Mouse (Mus musculus): ENCODE measurements at regions not wholly inside any gene's neighbourhood (a gene's known extent, or its start where the extent isn't known, plus 50 kb on each side); places are given as distances from the start of the nearest gene placed in this dataset.
A peak's percentile ranks its signal among the peaks of the same experiment; 100 is the strongest.

DNA sequence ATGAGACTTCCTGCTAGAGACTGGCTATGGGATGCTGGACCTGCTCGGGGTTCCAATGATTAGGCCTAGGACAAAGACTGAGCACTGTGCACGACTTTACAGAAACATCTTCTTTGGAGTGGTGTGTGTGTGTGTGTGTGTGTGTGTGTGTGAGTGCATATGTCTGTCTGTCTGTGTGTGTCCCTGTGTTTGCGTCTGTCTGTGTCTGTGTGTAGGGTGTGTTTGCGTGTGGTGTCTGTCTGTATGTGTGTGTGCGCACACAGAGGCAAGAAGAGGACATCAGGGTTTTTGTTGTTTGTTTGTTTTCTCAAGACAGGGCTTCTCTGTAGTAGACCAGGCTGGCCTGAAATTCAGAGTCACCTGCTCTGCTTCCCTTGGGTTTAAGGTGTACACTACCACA, 51.9 kb upstream of the Slco4a1 start:
- Histone ChIP-seq H3K9ac (no peak overlapping the region), H3K27ac (no peak overlapping the region), H3K4me1 (no peaks in the 10 kb centered on the region), H3K9me3 (no peaks in the 10 kb centered on the region), H3K4me2 (replicated peaks) (no peak overlapping the region), H3K4me3 (no peak overlapping the region), H3K36me3 (no peaks in the 10 kb centered on the region), H3K27me3 (no peaks in the 10 kb centered on the region)
- ATAC-seq (ENCODE audit: low FRiP score, low read depth) = no peak
- 81% methylated on average over 5 of the region's 5 CpGs for WGBS

DNA sequence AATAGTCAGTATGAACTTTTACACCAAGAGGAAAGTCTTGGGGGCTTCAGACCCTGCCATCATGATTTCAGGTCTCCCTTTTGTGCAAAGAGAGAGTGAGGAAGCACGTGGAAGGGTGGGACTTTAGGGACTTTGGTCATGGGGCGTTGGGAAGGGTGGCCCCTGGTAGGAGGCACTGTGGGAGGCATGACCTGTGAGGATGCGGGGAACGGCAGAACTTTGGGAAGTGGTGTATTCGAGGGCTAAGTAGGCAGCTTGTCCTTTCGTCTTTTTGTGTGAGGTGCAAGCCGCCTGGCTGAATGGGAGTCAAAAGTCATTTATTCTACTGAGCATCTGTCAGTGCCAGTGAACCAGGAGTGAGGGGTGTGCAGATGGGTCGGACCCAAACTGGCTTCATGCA, 52.4 kb upstream of the Slco4a1 start:
- WGBS = 66% methylated on average over 8 of the region's 8 CpGs
- no peak overlapping the region for H3K27ac ChIP-seq
- H3K9me3 ChIP-seq = no peaks in the 10 kb centered on the region
- H3K27me3 ChIP-seq = no peaks in the 10 kb centered on the region
- no peak overlapping the region for H3K4me3 ChIP-seq
- no peak overlapping the region for H3K4me2 ChIP-seq (replicated peaks)
- H3K4me1 ChIP-seq = no peaks in the 10 kb centered on the region
- ATAC-seq (ENCODE audit: low FRiP score, low read depth) = no peak
- no peaks in the 10 kb centered on the region for H3K36me3 ChIP-seq
- H3K9ac ChIP-seq = no peak overlapping the region

DNA sequence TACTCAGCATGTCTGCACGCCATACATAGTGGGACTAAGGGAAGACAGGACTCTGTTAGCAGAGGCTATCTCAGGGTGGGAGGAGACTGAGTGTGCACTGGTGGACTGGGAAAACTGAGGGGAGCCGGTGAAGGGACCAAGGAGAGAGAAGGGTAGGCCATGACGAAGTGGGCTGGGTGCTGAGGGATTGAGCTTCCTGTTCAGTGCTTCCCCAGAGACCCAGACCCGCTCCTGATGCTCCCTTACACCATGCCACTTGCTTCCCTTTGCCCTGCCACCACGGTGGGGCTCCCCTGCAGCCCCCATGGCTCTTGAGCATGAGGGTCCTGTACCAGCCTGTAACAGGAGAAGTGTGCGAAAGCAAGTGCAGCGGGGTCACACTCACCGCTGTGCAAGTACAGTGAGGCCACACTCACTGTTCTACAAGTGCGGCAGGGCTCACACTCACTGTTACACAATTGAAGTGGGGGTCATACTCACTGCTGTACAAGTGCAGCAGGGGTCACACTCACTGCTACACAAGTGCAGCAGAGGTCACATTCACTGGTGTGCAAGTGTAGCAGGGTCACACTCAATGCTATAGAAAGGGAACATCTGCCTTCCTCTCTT, 53.1 kb upstream of the Slco4a1 start:
- Histone ChIP-seq H3K27ac (no peak overlapping the region), H3K36me3 (no peaks in the 10 kb centered on the region), H3K4me3 (no peak overlapping the region), H3K27me3 (no peaks in the 10 kb centered on the region), H3K4me1 (no peaks in the 10 kb centered on the region), H3K9me3 (no peaks in the 10 kb centered on the region), H3K9ac (no peak overlapping the region), H3K4me2 (replicated peaks) (no peak overlapping the region)
- 79% methylated on average over 9 of the region's 9 CpGs for WGBS
- ATAC-seq (ENCODE audit: low FRiP score, low read depth) = no peak

DNA sequence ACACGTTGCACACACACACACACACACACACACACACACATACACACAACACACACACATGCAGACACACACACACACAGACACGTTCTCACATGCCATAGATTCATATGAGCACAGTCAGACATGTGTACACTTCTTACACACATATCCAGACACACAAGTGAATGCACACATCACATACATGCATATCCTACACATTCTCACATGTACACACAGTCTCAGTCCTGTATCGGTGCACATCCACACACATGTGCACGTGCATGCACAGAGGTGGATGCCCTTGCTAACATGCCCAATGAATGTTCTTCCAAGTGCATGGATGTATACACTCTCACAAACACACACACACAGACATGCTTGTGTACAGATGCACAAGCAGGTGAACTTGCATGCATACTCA, 53.6 kb upstream of the Slco4a1 start:
- Histone ChIP-seq H3K4me2 (replicated peaks) (no peak overlapping the region), H3K36me3 (no peaks in the 10 kb centered on the region), H3K27me3 (no peaks in the 10 kb centered on the region), H3K27ac (no peak overlapping the region), H3K4me3 (no peak overlapping the region), H3K9me3 (no peaks in the 10 kb centered on the region), H3K9ac (no peak overlapping the region), H3K4me1 (no peaks in the 10 kb centered on the region)
- WGBS = 80% methylated on average over 4 of the region's 4 CpGs
- ATAC-seq (ENCODE audit: low FRiP score, low read depth) = no peak

DNA sequence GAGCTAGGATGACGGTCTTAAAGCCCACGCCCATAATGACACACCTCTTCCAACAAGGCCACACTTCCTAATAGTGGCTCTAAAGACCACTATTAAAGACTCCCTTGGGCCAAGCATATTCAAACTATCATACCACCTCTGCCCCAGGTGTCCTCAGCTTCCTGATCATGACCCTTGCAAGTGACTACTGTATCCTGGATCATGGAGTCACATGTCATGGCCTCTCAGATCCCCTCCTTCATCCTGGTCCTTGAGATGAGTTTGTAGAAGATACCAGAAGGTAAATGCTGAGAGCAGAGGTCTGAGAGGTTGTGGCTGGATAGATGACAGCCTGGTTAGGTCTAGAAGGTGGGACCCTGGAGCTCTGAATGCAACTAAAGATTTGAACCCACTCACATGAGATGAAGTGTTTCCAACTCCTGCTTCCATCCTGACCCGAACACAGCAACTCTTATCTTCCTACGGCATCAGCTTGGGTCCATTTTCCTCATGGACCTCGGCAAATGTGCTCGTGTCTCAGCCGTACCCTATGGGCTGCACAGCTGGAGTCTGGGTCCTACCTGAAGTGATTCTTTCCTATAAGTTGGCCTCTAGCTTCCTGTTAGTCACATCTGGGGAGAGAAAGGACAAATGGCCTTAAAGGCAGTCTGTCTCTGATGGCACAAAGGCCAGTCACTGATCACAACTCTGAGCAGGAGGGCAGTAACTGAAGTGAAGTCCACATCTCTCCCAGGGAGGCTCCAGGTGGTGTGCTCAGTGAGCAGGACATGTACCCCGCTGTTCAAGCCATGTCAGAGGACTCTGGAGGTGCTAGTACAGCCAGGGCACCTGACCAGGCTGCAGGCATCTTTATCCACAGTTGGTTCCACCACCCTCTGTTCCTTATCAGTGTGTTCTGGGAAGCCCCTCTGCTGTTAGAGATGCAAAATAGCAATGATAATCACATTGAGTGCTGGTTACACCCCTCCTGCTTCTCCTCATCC, 54.3 kb upstream of the Slco4a1 start:
- no peak overlapping the region for H3K9ac ChIP-seq
- no peaks in the 10 kb centered on the region for H3K4me1 ChIP-seq
- no peaks in the 10 kb centered on the region for H3K36me3 ChIP-seq
- no peak for ATAC-seq (ENCODE audit: low FRiP score, low read depth)
- H3K4me3 ChIP-seq = no peak overlapping the region
- H3K27ac ChIP-seq = no peak overlapping the region
- H3K9me3 ChIP-seq = no peaks in the 10 kb centered on the region
- no peaks in the 10 kb centered on the region for H3K27me3 ChIP-seq
- H3K4me2 ChIP-seq (replicated peaks) = no peak overlapping the region
- WGBS = 76% methylated on average over 8 of the region's 8 CpGs

DNA sequence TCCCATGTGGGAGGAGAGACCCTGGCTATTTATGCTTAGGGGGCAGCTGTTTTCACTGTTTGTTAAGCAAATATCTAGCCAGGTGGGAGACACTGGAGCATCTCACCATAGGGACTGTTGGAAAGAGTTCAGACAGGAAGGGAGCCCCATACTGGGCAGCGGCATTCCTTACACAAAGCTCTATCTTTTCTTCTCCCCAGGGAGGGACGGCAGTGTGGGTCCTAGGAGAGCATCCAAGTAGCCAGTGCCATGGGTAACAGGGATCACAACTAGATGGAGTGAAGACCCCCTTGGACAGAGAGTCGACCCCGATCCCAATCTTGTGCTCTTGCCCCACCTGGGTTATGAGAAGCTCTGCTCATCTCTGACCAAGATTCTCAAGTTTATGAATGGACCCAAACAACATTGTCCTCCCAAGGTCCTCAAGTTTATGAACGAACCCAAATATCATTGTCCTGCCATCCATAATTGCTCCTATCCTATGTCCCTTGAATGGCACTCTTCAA, 55.5 kb upstream of the Slco4a1 start:
- Histone ChIP-seq H3K4me3 (no peak overlapping the region), H3K4me2 (replicated peaks) (no peak overlapping the region), H3K4me1 (no peaks in the 10 kb centered on the region), H3K9me3 (no peaks in the 10 kb centered on the region), H3K27ac (no peak overlapping the region), H3K27me3 (0 out of 2 replicates have a peak, but pooled peaks cover 2% of the 10 kb centered on the region), H3K9ac (no peak overlapping the region), H3K36me3 (no peaks in the 10 kb centered on the region)
- no peak for ATAC-seq (ENCODE audit: low FRiP score, low read depth)
- 90% methylated on average over 5 of the region's 5 CpGs for WGBS

DNA sequence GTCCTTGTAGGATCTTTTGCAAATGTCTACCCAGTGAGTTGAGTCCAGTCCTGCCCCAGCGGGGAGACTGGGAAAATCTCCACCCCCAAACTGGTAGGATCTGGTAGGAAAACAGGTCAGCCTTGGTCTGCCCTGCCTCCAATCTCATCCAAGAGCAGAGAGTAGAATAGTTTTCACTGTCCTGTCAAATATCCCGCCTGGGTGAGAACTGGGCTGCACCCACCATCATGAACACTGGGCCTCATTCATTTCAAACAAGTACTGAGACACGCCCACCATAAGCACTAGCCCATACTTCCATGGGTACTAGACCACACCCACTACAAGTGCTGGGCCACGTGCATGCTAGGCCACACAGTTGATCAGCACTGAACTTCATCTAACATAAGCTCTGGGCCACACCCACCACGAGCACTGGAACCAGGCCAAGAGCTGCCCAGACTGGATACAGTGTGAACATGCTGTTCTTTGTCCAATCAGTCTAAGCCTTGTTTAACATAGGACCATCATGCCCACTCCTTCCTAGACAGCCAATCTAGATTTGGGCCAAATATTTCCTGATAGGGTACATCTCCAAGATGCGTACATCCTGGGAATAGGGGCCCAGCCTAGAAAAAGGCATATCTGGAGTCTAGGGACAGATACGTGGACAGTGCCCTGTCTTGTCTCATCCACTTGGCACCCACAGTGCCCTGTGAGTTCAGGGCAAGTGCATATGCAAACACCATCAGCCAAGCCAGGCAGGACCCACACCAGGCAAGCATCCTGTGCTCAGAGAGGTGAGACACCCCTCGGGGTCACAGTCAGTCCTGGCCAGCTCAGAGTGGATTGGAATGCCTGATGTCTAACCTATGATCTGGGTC, 56.2 kb upstream of the Slco4a1 start:
- Histone ChIP-seq H3K9ac (no peak overlapping the region), H3K36me3 (no peaks in the 10 kb centered on the region), H3K27ac (no peak overlapping the region), H3K4me2 (replicated peaks) (no peak overlapping the region), H3K9me3 (no peaks in the 10 kb centered on the region), H3K4me1 (no peaks in the 10 kb centered on the region), H3K27me3 (0 out of 2 replicates have a peak, but pooled peaks cover 4% of the 10 kb centered on the region), H3K4me3 (no peak overlapping the region)
- WGBS = 68% methylated on average over 8 of the region's 8 CpGs
- ATAC-seq (ENCODE audit: low FRiP score, low read depth) = 0 out of 2 replicates have a peak, but pooled peaks have one; percentile 30

DNA sequence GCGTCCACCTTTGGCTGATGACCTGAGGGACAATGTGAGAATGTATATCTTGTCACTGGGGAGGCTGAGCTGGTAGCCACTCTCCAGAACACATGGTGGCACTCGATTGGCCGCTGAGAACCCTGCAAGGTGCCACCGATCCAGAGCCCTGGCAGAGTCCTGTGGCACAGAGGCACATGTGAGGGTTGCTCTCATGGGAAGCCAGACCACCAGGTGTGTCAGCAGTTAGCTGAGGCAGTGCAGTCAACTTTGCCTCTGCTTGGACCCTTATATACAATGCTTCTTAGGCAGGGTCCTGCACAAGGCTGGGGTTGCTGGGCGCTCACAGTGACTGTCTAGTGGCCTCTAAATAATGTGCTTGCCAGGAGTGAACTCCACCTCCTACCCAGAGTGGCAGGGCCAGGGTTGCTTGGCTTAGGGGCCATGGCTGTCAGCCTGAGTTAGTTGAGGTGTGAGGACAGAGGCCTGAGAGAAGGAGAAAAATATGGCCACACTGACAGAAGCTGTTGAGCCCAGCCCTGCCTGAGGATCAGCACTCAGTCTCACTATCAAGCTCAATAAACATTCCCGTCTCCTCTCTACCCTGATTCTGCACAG, 57.1 kb upstream of the Slco4a1 start:
- ATAC-seq (ENCODE audit: low FRiP score, low read depth) = no peak

DNA sequence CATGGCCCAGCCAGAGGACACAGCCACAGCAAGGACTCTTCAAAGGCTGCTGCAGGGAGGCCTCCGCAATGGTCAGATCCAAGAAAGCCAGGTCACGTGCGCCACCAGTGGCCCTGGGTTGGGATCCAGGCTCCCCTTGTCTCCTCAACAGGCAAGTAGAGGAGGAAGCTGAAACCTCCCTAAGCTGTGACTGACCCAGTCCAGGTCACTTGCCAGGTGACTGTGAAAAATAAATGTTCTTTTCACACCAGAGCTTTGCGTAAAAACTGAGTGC, 57.6 kb upstream of the Slco4a1 start:
- Histone ChIP-seq H3K27me3 (0 out of 2 replicates have a peak, but pooled peaks cover 4% of the 10 kb centered on the region), H3K4me3 (no peak overlapping the region), H3K27ac (no peak overlapping the region), H3K9ac (no peak overlapping the region), H3K36me3 (no peaks in the 10 kb centered on the region), H3K4me2 (replicated peaks) (no peak overlapping the region), H3K9me3 (no peaks in the 10 kb centered on the region), H3K4me1 (no peaks in the 10 kb centered on the region)
- no peak for ATAC-seq (ENCODE audit: low FRiP score, low read depth)
- 88% methylated on average over 4 of the region's 4 CpGs for WGBS

More for the DNA sequence above, 57.1 kb upstream of the Slco4a1 start:
- Histone ChIP-seq H3K27ac (no peak overlapping the region), H3K9ac (no peak overlapping the region), H3K4me1 (no peaks in the 10 kb centered on the region), H3K27me3 (0 out of 2 replicates have a peak, but pooled peaks cover 4% of the 10 kb centered on the region), H3K9me3 (no peaks in the 10 kb centered on the region), H3K36me3 (no peaks in the 10 kb centered on the region), H3K4me2 (replicated peaks) (no peak overlapping the region), H3K4me3 (no peak overlapping the region)
- 80% methylated on average over 6 of the region's 6 CpGs for WGBS

DNA sequence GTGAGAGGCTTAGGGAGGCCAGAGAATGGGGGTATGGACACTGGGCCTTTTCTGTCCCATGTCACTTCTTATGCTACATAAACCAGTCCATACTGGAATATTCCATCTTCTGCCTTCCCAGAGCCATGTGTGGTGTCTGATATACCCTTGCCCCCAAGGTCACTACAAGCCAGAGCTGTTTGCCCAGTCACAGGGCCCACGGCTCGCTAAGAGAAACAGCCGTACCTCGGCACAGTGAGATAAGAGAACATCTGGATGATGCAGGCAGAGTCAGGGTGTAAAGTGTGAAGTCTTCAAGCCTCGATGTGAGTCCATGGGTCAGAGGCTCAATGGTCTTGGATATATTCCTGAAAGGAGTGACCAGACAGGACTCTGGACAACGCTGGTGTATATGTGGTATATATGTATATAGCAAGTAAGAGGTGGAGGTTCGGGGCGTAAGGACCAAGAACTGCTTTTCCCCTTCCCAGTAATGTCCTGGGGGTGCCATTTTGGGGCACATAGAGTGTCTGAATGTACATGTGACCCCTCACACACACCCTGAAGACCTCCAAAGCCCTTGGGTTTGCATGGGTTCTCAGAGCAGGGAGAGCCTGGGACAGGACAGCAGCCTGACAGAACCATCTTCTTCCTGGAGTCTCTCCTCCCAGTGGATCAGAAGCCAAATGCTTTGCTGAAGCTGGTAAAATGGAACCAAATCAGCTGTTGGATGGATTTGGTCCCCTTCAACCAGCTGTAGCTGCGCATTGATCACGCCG, 58.1 kb upstream of the Slco4a1 start:
- WGBS = 79% methylated on average over 11 of the region's 11 CpGs
- no peaks in the 10 kb centered on the region for H3K4me1 ChIP-seq
- no peak overlapping the region for H3K4me2 ChIP-seq (replicated peaks)
- no peaks in the 10 kb centered on the region for H3K9me3 ChIP-seq
- no peak overlapping the region for H3K27ac ChIP-seq
- H3K4me3 ChIP-seq = no peak overlapping the region
- ATAC-seq (ENCODE audit: low FRiP score, low read depth) = no peak
- H3K36me3 ChIP-seq = no peaks in the 10 kb centered on the region
- no peak overlapping the region for H3K9ac ChIP-seq
- peaks cover 4% of the 10 kb centered on the region; the same call in 1 of the 2 replicates for H3K27me3 ChIP-seq

DNA sequence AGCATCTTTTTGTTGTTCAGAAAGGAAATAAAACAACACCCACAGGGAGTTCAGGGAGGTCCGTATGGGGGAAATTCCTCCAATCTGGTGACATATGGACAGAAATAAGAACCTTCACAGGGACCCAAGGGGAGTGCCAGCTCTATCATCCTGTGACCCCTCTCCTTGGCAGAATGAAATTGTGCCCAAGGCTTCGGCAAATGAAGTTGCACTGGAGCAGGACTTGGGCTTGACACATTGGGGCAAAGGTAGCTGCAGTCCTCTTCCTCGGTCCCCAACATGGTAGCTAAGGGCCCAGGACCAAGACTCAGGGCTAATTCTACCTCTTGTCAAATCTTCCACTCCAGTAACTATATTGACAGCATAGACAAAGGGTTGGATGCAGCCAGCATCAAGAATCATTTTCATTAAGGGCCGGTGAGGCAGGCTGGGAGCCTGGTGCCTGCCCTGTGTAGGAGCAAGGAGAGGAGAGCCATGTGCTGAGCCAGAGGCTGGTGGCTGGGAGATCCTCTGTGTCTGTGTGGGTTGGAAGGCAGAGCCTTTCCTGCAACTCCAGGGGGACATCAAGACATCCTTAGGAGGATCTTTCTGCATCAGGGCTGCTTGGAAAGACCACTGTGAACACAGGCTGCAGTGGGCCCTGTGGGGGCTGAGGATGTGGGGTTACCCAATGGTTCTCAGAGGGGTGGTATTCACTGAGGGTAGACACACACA, 59.2 kb upstream of the Slco4a1 start:
- H3K9me3 ChIP-seq = no peaks in the 10 kb centered on the region
- H3K27ac ChIP-seq = no peak overlapping the region
- H3K4me3 ChIP-seq = no peak overlapping the region
- no peak overlapping the region for H3K9ac ChIP-seq
- H3K4me2 ChIP-seq (replicated peaks) = no peak overlapping the region
- no peaks in the 10 kb centered on the region for H3K36me3 ChIP-seq
- 74% methylated on average over 4 of the region's 4 CpGs for WGBS
- H3K4me1 ChIP-seq = no peaks in the 10 kb centered on the region
- peaks cover 10% of the 10 kb centered on the region for H3K27me3 ChIP-seq
- ATAC-seq (ENCODE audit: low FRiP score, low read depth) = no peak

Measured in limb, embryonic 13.5 days (tissue).